Mouse (Mus musculus) liver, adult 2 months (tissue): Measurements from ENCODE around the gene Efcab6. TPM values are rescaled to one million over a fixed set of nuclear protein-coding genes. Genes with fewer than 3 reads are reported as not detected.

Experiments
- DNase-seq: peaks from one replicate; pipeline ENCODE4 v3.0.0-alpha.2; 2011; ENCODE audit warnings: low read depth, low spot score; ENCODE audit errors: extremely low read depth
- H3K27ac ChIP-seq: fragments of 200-500 bp; replicated peaks from 2 replicates; pipeline ENCODE4 v1.5.1; 2012; ENCODE audit warnings: low read depth, mild to moderate bottlenecking, control low read depth, inconsistent platforms, low read length; ENCODE audit not compliant: insufficient read depth
- H3K27me3 ChIP-seq: fragments of 200-500 bp; 2 replicates; pipeline ENCODE4 v1.6.1; 2012; ENCODE audit warnings: mild to moderate bottlenecking, moderate library complexity, low read length, inconsistent platforms; ENCODE audit not compliant: control insufficient read depth, insufficient read depth
- H3K36me3 ChIP-seq: fragments of 200-500 bp; 2 replicates; pipeline ENCODE4 v1.6.1; 2012; ENCODE audit warnings: low read length, inconsistent platforms; ENCODE audit not compliant: control insufficient read depth, insufficient read depth
- H3K4me1 ChIP-seq: fragments of 200-500 bp; 2 replicates; pipeline ENCODE4 v1.6.1; 2011; ENCODE audit warnings: low read length; ENCODE audit not compliant: control insufficient read depth, insufficient read depth
- H3K4me3 ChIP-seq: fragments of 200-500 bp; 2 replicates; pipeline ENCODE4 v1.5.1; 2011; ENCODE audit warnings: low read depth, mild to moderate bottlenecking, control low read depth, low read length, moderate library complexity; ENCODE audit not compliant: insufficient read depth
- H3K79me2 ChIP-seq: fragments of 200-500 bp; 2 replicates; pipeline ENCODE4 v1.6.1; 2012; ENCODE audit warnings: inconsistent platforms, mild to moderate bottlenecking, low read length, moderate library complexity; ENCODE audit not compliant: control insufficient read depth, insufficient read depth
- H3K9ac ChIP-seq: fragments of 200-500 bp; 2 replicates; pipeline ENCODE4 v1.6.1; 2012; ENCODE audit warnings: low read depth, mild to moderate bottlenecking, control low read depth, inconsistent platforms, low read length
- CTCF ChIP-seq: fragments of 200-500 bp; IDR thresholded peaks from 2 replicates; pipeline ENCODE4 v1.5.1; 2011; ENCODE audit warnings: low read depth, low read length, control low read depth
- POLR2A ChIP-seq: fragments of 200-500 bp; IDR thresholded peaks from 2 replicates; pipeline ENCODE4 v1.6.1; 2011; ENCODE audit warnings: low read length, control low read depth; ENCODE audit not compliant: insufficient read depth; ENCODE audit errors: extremely low read depth
- WGBS: fragments of 180-500 bp; shearing (Covaris S2); methylation state at CpG from one replicate; pipeline ENCODE4 v1.1.7; 2018; 5-methylcytosine and 5-hydroxymethylcytosine counted together
- polyA plus RNA-seq: library from polyadenylated mRNA; depleted of rRNA; stranded (reverse); fragments of >200 nt; gene quantifications from 2 replicates; pipeline ENCODE4 v1.2.3, GENCODE M21; 2012
- total RNA-seq: library from RNA; depleted of rRNA; stranded (reverse); fragments of >200 nt; gene quantifications from 2 replicates; pipeline ENCODE4 v1.2.3, GENCODE M21; 2014

The Efcab6 gene
- total and polyA plus RNA-seq, 2 experiments: not detected

GRCm38 (mm10) chr15:83883821-83884220 lies 181.4 kb downstream of the Efcab6 start:
- no peak overlapping the region for H3K9ac ChIP-seq
- TF ChIP-seq CTCF (no peak), POLR2A (no peak)

DNA sequence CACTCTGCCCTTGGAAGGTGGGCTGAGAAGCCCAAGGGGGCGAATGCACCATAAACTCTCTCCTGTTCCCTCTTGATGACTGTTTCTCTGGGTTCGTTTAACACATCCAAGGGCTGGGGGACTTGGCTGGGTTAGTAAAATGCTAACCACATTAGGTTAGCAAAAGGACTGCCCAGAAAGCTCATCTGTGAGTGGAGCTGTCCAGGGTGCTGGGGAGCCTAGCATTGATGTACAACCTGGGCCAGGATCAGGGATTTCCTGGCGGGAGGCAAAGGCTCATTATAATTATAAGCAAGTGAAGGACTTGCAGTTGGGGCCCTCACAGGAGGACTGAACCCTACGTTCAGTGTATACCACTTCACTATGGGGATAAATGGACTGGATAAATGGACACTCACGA lies 185.3 kb downstream of the Efcab6 start:
- Histone ChIP-seq H3K4me1 (no peaks in the 10 kb centered on the region), H3K4me3 (no peak overlapping the region), H3K27me3 (no peaks in the 10 kb centered on the region; the same call in 1 of the 2 replicates), H3K27ac (no peak overlapping the region), H3K79me2 (no peaks in the 10 kb centered on the region), H3K9ac (no peak overlapping the region), H3K36me3 (no peaks in the 10 kb centered on the region)
- 27% methylated on average over 5 of the region's 5 CpGs for WGBS
- TF ChIP-seq CTCF: no peak
- no peak for TF ChIP-seq POLR2A
- DNase-seq: no peak

More at GRCm38 (mm10) chr15:83883821-83884220, 181.4 kb downstream of the Efcab6 start:
- no peak for DNase-seq
- no peaks in the 10 kb centered on the region; the same call in 1 of the 2 replicates for H3K27me3 ChIP-seq
- WGBS: 86% methylated on average over 8 of the region's 8 CpGs
- no peak overlapping the region for H3K4me3 ChIP-seq
- H3K4me1 ChIP-seq: no peaks in the 10 kb centered on the region
- no peaks in the 10 kb centered on the region for H3K79me2 ChIP-seq
- H3K36me3 ChIP-seq: no peaks in the 10 kb centered on the region
- H3K27ac ChIP-seq: no peak overlapping the region

DNA sequence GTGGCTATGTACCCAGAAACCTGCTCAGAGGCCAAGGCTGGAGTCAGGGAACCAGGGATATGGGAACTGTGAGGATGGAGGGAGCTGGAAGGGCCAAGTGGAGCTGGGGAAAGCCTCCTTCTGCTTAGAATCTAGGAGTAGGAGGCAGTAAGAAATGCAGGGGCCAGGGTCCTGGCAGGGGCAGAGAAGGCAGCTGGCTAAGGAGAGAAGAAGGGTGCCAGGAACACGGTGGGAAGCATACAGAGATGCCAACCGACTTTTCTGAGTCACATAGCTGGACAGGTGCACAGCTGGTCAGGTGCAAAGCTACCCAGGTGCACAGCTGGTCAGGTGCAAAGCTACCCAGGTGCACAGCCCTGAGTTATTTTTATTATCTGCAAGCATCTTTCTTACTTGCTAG lies 187.3 kb downstream of the Efcab6 start:
- no peaks in the 10 kb centered on the region for H3K4me1 ChIP-seq
- 79% methylated on average over 2 of the region's 2 CpGs for WGBS
- H3K4me3 ChIP-seq: no peak overlapping the region
- no peaks in the 10 kb centered on the region for H3K36me3 ChIP-seq
- no peak for TF ChIP-seq CTCF
- TF ChIP-seq POLR2A: no peak
- H3K9ac ChIP-seq: no peak overlapping the region
- no peak for DNase-seq
- H3K27ac ChIP-seq: no peak overlapping the region
- H3K27me3 ChIP-seq: no peaks in the 10 kb centered on the region; the same call in 1 of the 2 replicates
- no peaks in the 10 kb centered on the region for H3K79me2 ChIP-seq

DNA sequence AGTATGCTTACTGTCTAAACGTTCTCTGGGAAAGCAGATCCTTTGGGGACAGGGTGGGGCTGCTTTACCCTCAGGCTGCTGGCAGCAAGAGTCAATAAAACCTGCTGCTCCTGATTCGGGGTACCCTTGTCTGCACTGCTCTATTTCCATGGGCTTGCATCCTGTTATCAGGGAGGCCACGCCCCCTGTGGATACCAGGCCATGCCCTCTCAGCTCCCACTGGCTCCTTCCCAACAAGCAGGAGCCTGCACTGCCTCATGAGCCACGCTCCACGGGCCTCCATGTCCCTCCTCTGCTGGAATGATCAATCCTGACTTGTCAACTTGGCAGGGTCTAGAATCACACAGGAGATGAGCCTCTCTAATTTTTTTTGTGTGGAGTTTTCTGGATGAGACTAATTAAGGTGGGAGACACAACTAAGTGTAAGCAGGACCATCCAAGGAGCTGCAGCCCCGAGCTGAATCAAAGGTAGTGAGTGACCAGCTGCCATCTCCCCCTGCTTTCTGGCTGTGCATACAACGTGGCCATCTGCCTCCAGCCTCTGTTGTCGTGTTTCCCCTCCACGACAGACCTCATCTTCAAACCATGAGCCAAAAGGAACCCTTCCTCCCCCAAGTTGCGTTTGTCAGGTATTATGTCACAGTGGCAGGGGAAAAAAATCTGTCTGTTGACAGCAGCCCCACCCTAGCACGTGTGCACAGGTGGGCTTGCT lies 187.9 kb downstream of the Efcab6 start:
- H3K4me3 ChIP-seq: no peak overlapping the region
- no peaks in the 10 kb centered on the region for H3K79me2 ChIP-seq
- H3K9ac ChIP-seq: no peak overlapping the region
- no peaks in the 10 kb centered on the region for H3K4me1 ChIP-seq
- H3K27me3 ChIP-seq: no peaks in the 10 kb centered on the region; the same call in 1 of the 2 replicates
- WGBS: 45% methylated on average over 11 of the region's 11 CpGs
- H3K36me3 ChIP-seq: no peaks in the 10 kb centered on the region
- no peak overlapping the region for H3K27ac ChIP-seq
- TF ChIP-seq POLR2A: no peak
- TF ChIP-seq CTCF: no peak
- no peak for DNase-seq

GRCm38 (mm10) chr15:83870936-83871335 lies 194.2 kb downstream of the Efcab6 start:
- H3K4me1 ChIP-seq: no peaks in the 10 kb centered on the region
- TF ChIP-seq POLR2A: no peak
- no peak for TF ChIP-seq CTCF
- no peaks in the 10 kb centered on the region for H3K27me3 ChIP-seq
- H3K4me3 ChIP-seq: no peak overlapping the region
- H3K27ac ChIP-seq: no peak overlapping the region
- no peak for DNase-seq
- H3K9ac ChIP-seq: no peak overlapping the region
- no peaks in the 10 kb centered on the region for H3K79me2 ChIP-seq
- 8% methylated on average over 17 of the region's 17 CpGs for WGBS
- no peaks in the 10 kb centered on the region for H3K36me3 ChIP-seq

DNA sequence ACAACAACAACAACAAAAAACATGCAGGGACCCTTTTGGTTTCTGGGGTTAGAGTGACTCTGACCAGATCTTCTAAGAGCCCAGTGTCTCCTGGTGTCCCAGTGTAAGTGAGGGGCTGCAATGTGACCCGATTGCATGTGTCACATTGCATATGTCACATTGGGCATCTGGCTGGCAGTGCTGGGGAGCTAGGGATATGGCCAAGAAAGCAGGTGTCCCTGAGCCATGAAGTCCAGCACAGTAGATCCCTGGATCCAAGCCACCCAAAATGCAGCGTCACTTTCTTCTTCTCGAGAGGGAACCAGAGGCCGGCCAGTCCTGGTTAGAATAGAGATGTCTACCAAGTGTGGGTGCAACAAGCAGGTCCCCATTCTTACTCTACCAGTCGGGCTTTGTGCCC lies 199.6 kb downstream of the Efcab6 start:
- H3K79me2 ChIP-seq: no peaks in the 10 kb centered on the region
- TF ChIP-seq CTCF (no peak), POLR2A (no peak)
- H3K4me3 ChIP-seq: no peak overlapping the region
- H3K36me3 ChIP-seq: no peaks in the 10 kb centered on the region
- no peak overlapping the region for H3K27ac ChIP-seq
- 86% methylated on average over 5 of the region's 5 CpGs for WGBS
- H3K27me3 ChIP-seq: no peaks in the 10 kb centered on the region
- H3K4me1 ChIP-seq: no peaks in the 10 kb centered on the region
- DNase-seq: no peak
- no peak overlapping the region for H3K9ac ChIP-seq
